27 mouse cellular contexts compared by ENCODE assay signal in genomic region chr8:43255695-43256094, GRCm38 (mm10). TPM values are rescaled to one million over a fixed set of nuclear protein-coding genes. Genes with fewer than 3 reads are reported as not detected.
DNase-seq lines count a peak whose midpoint lies in the region; ATAC-seq and TF ChIP-seq lines count a peak whose summit lies in the region.
"Had no signal": no experiment of that assay in that cellular context is flagged by ENCODE, and none has a peak within 500 bp of the region (broad histone marks: within the 10 kb centered on the region; RNA-seq: fewer than 3 reads in every experiment).

No protein-coding gene starts in this region.

- H3K4me1 ChIP-seq in embryonic facial prominence, embryonic 14.5 days (ENCODE audit: control insufficient read depth, insufficient read depth, low read length), result no peaks in the 10 kb centered on the region
- H3K4me1 ChIP-seq in embryonic facial prominence, embryonic 10.5 days, result no peaks in the 10 kb centered on the region
- H3K4me1 ChIP-seq in midbrain, postnatal 0 days (ENCODE audit: insufficient read depth, low read length), result no peaks in the 10 kb centered on the region
- no peaks in the 10 kb centered on the region for H3K4me1 ChIP-seq in midbrain, embryonic 14.5 days (ENCODE audit: control insufficient read depth, insufficient read depth, low read length)
- H3K4me1 ChIP-seq: embryonic facial prominence, embryonic 12.5 days; embryonic facial prominence, embryonic 15.5 days; forebrain, embryonic 10.5 days; forebrain, embryonic 12.5 days; forebrain, embryonic 15.5 days had no signal

- H3K4me2 ChIP-seq in embryonic facial prominence, embryonic 14.5 days (ENCODE audit: low read depth, low read length), result no peak overlapping the region
- H3K4me2 ChIP-seq in midbrain, postnatal 0 days (ENCODE audit: low read depth, low read length, poor library complexity, severe bottlenecking), result no peak overlapping the region
- no peak overlapping the region for H3K4me2 ChIP-seq in midbrain, embryonic 14.5 days (ENCODE audit: low read length)
- H3K4me2 ChIP-seq: embryonic facial prominence, embryonic 12.5 days; embryonic facial prominence, embryonic 15.5 days; forebrain, embryonic 12.5 days; forebrain, embryonic 15.5 days had no signal

- H3K27ac ChIP-seq in embryonic facial prominence, embryonic 14.5 days (replicated peaks; ENCODE audit: low read depth, low read length), result no peak overlapping the region
- H3K27ac ChIP-seq in embryonic facial prominence, embryonic 10.5 days (replicated peaks), result no peak overlapping the region
- H3K27ac ChIP-seq in midbrain, postnatal 0 days (ENCODE audit: low read depth, low read length), result no peak overlapping the region
- H3K27ac ChIP-seq in midbrain, embryonic 14.5 days (replicated peaks; ENCODE audit: low read depth, low read length), result no peak overlapping the region
- H3K27ac ChIP-seq: embryonic facial prominence, embryonic 12.5 days; embryonic facial prominence, embryonic 15.5 days; forebrain, embryonic 10.5 days; forebrain, embryonic 12.5 days; forebrain, embryonic 15.5 days had no signal

- no peak for TF ChIP-seq CTCF in midbrain, postnatal 0 days (IDR thresholded peaks at IDR 0.05)

- no peak for ATAC-seq in embryonic facial prominence, embryonic 14.5 days (ENCODE audit: low read depth)
- no peak for ATAC-seq in midbrain, postnatal 0 days (ENCODE audit: low FRiP score)
- ATAC-seq in midbrain, embryonic 14.5 days (ENCODE audit: low FRiP score, low TSS enrichment), result no peak
- ATAC-seq: CD4-positive, CD25-positive, alpha-beta regulatory T cell, adult 4 months; forebrain, embryonic 15.5 days had no signal

- WGBS in embryonic facial prominence, embryonic 14.5 days, result 55% methylated on average over 6 of the region's 6 CpGs
- WGBS in embryonic facial prominence, embryonic 10.5 days, result 85% methylated on average over 6 of the region's 6 CpGs
- WGBS in midbrain, postnatal 0 days, result 71% methylated on average over 6 of the region's 6 CpGs
- 80% methylated on average over 6 of the region's 6 CpGs for WGBS in midbrain, embryonic 14.5 days

- no peaks in the 10 kb centered on the region for H3K9me3 ChIP-seq in embryonic facial prominence, embryonic 14.5 days (ENCODE audit: control insufficient read depth, low read length)
- H3K9me3 ChIP-seq in embryonic facial prominence, embryonic 10.5 days, result no peaks in the 10 kb centered on the region
- H3K9me3 ChIP-seq in midbrain, postnatal 0 days (ENCODE audit: low read length), result no peaks in the 10 kb centered on the region
- no peaks in the 10 kb centered on the region for H3K9me3 ChIP-seq in midbrain, embryonic 14.5 days (ENCODE audit: control insufficient read depth, low read length)
- H3K9me3 ChIP-seq: embryonic facial prominence, embryonic 12.5 days; embryonic facial prominence, embryonic 15.5 days; forebrain, embryonic 10.5 days; forebrain, embryonic 12.5 days; forebrain, embryonic 15.5 days had no signal

- DNase-seq in embryonic facial prominence, embryonic 14.5 days (ENCODE audit: low spot score), result peak; percentile 51
- DNase-seq in embryonic facial prominence, embryonic 10.5 days (ENCODE audit: low spot score), result no peak
- DNase-seq in midbrain, postnatal 0 days (ENCODE audit: low spot score), result peak; percentile 7
- DNase-seq in midbrain, embryonic 14.5 days, result no peak
- DNase-seq in Muller cell, postnatal 12 days (ENCODE audit: inconsistent ontology term), result no peak
- DNase-seq: adrenal gland, adult 8-10 months; adrenal gland, postnatal 14 days; adrenal gland, postnatal 36 days; B cell, adult 2 months; cerebellum, adult 11 months; cerebellum, adult 18-20 months; cerebellum, adult 8-10 months; cerebellum, adult 9-11 months; cerebellum, postnatal 14 days; cerebellum, postnatal 36 days; embryo, embryonic 11 days had no signal

- H3K27me3 ChIP-seq in embryonic facial prominence, embryonic 14.5 days (replicated peaks; ENCODE audit: control insufficient read depth, insufficient read depth, low read length), result no peaks in the 10 kb centered on the region
- H3K27me3 ChIP-seq in embryonic facial prominence, embryonic 10.5 days (replicated peaks; ENCODE audit: low read depth, poor library complexity, severe bottlenecking), result no peaks in the 10 kb centered on the region
- no peaks in the 10 kb centered on the region for H3K27me3 ChIP-seq in midbrain, postnatal 0 days (ENCODE audit: insufficient read depth, low read length)
- no peaks in the 10 kb centered on the region for H3K27me3 ChIP-seq in midbrain, embryonic 14.5 days (ENCODE audit: control insufficient read depth, insufficient read depth, low read length)
- H3K27me3 ChIP-seq: CH12.LX; embryonic facial prominence, embryonic 12.5 days; embryonic facial prominence, embryonic 15.5 days; forebrain, embryonic 12.5 days; forebrain, embryonic 15.5 days had no signal

- H3K36me3 ChIP-seq in embryonic facial prominence, embryonic 14.5 days (ENCODE audit: control insufficient read depth, insufficient read depth, low read length), result no peaks in the 10 kb centered on the region
- no peaks in the 10 kb centered on the region for H3K36me3 ChIP-seq in embryonic facial prominence, embryonic 10.5 days (replicated peaks)
- no peaks in the 10 kb centered on the region for H3K36me3 ChIP-seq in midbrain, postnatal 0 days (ENCODE audit: insufficient read depth, low read length)
- H3K36me3 ChIP-seq in midbrain, embryonic 14.5 days (ENCODE audit: control insufficient read depth, insufficient read depth, low read length), result no peaks in the 10 kb centered on the region
- H3K36me3 ChIP-seq: embryonic facial prominence, embryonic 12.5 days; embryonic facial prominence, embryonic 15.5 days; forebrain, embryonic 10.5 days; forebrain, embryonic 12.5 days; forebrain, embryonic 15.5 days; G1E had no signal

- H3K4me3 ChIP-seq in embryonic facial prominence, embryonic 14.5 days (ENCODE audit: low read depth, low read length), result no peak overlapping the region
- no peak overlapping the region for H3K4me3 ChIP-seq in embryonic facial prominence, embryonic 10.5 days
- no peak overlapping the region for H3K4me3 ChIP-seq in midbrain, postnatal 0 days (ENCODE audit: low read depth, low read length)
- H3K4me3 ChIP-seq in midbrain, embryonic 14.5 days (replicated peaks; ENCODE audit: low read depth, low read length), result no peak overlapping the region
- H3K4me3 ChIP-seq: embryonic facial prominence, embryonic 12.5 days; embryonic facial prominence, embryonic 15.5 days; erythroblast, embryonic 14.5 days; forebrain, embryonic 10.5 days; forebrain, embryonic 12.5 days; forebrain, embryonic 15.5 days had no signal

- H3K9ac ChIP-seq in embryonic facial prominence, embryonic 14.5 days (ENCODE audit: low read depth, low read length), result no peak overlapping the region
- no peak overlapping the region for H3K9ac ChIP-seq in midbrain, postnatal 0 days (replicated peaks; ENCODE audit: low read length, poor library complexity, severe bottlenecking)
- no peak overlapping the region for H3K9ac ChIP-seq in midbrain, embryonic 14.5 days (replicated peaks; ENCODE audit: low read length)
- H3K9ac ChIP-seq: embryonic facial prominence, embryonic 12.5 days; embryonic facial prominence, embryonic 15.5 days; forebrain, embryonic 12.5 days; forebrain, embryonic 15.5 days had no signal

RNA-seq across cellular contexts. Expression of gene Zfp42, which starts 51.1 kb away (rescaled TPM):
- polyA plus RNA-seq in embryonic facial prominence, embryonic 14.5 days (2014; fragmentation: Nextera tagmentation; extraction: Ambion mirVana), result not detected in 2 replicates
- polyA plus RNA-seq in embryonic facial prominence, embryonic 10.5 days (2016; fragmentation: Nextera tagmentation; extraction: Ambion mirVana), result not detected in 2 replicates
- not detected in 2 replicates for total RNA-seq in midbrain, postnatal 0 days (2014; rRNA removed)
- not detected in 2 replicates for polyA plus RNA-seq in midbrain, postnatal 0 days (2015; fragmentation: Nextera tagmentation; extraction: Ambion mirVana)
- polyA plus RNA-seq in midbrain, embryonic 14.5 days (2014; fragmentation: Nextera tagmentation; extraction: Ambion mirVana), result not detected in 2 replicates
- total RNA-seq: adrenal gland, adult 8-10 months; adrenal gland, postnatal 14 days; adrenal gland, postnatal 36 days; CH12.LX; common myeloid progenitor, adult 5-6 weeks; G1E had no signal
- polyA plus RNA-seq: CD4-positive, CD25-positive, alpha-beta regulatory T cell, adult 4 months; embryonic facial prominence, embryonic 12.5 days; embryonic facial prominence, embryonic 15.5 days; erythroblast, embryonic 14.5 days; forebrain, embryonic 10.5 days; forebrain, embryonic 12.5 days; forebrain, embryonic 15.5 days; frontal cortex, adult 2 months; G1E had no signal

Comparison
In these comparisons a context has a peak if more than half of its experiments do, and no peak if none do; other contexts are left out.
1. DNase-seq: peak in embryonic facial prominence, embryonic 14.5 days (single experiment) and midbrain, postnatal 0 days (single experiment); none in embryonic facial prominence, embryonic 10.5 days (single experiment), midbrain, embryonic 14.5 days (single experiment) and Muller cell, postnatal 12 days (single experiment).